Mouse (Mus musculus): ENCODE results near the gene Ttc28. TPM values are rescaled to one million over a fixed set of nuclear protein-coding genes. Genes with fewer than 3 reads are reported as not detected.

Gene Ttc28
- polyA plus RNA-seq, 1 experiment: 7.4 TPM

GRCm38 (mm10) chr5:111318946-111319345 is 439.3 kb downstream of the Ttc28 start:
- TF ChIP-seq CTCF (IDR thresholded peaks at IDR 0.05; ENCODE audit: control insufficient read depth, insufficient read depth, low read length) (no peak), POLR2A (IDR thresholded peaks at IDR 0.05; ENCODE audit: borderline replicate concordance, control insufficient read depth, low read depth, low read length) (no peak)
- 83% methylated on average over 1 of the region's 1 CpGs for WGBS
- Histone ChIP-seq H3K4me3 (replicated peaks; ENCODE audit: control insufficient read depth, low read depth, low read length) (no peak overlapping the region), H3K4me1 (ENCODE audit: control insufficient read depth, insufficient read depth, low read length) (no peaks in the 10 kb centered on the region), H3K27ac (ENCODE audit: control insufficient read depth, insufficient read depth, low read depth, low read length, poor library complexity) (no peak overlapping the region)

- 29% methylated on average over 1 of the region's 1 CpGs for WGBS
- no peak for TF ChIP-seq CTCF (IDR thresholded peaks at IDR 0.05; ENCODE audit: control insufficient read depth, insufficient read depth, low read length)
- TF ChIP-seq POLR2A (IDR thresholded peaks at IDR 0.05; ENCODE audit: borderline replicate concordance, control insufficient read depth, low read depth, low read length): no peak
- H3K4me1 ChIP-seq (ENCODE audit: control insufficient read depth, insufficient read depth, low read length): no peaks in the 10 kb centered on the region
- H3K4me3 ChIP-seq (replicated peaks; ENCODE audit: control insufficient read depth, low read depth, low read length): no peak overlapping the region
- H3K27ac ChIP-seq (ENCODE audit: control insufficient read depth, insufficient read depth, low read depth, low read length, poor library complexity): no peak overlapping the region
These were observed 446.2 kb downstream of the Ttc28 start for GRCm38 (mm10) chr5:111325813-111326212.

- peaks cover 2% of the 10 kb centered on the region for H3K4me1 ChIP-seq (ENCODE audit: control insufficient read depth, insufficient read depth, low read length)
- 34% methylated on average over 7 of the region's 7 CpGs for WGBS
- H3K27ac ChIP-seq (ENCODE audit: control insufficient read depth, insufficient read depth, low read depth, low read length, poor library complexity): no peak overlapping the region
- no peak overlapping the region for H3K4me3 ChIP-seq (replicated peaks; ENCODE audit: control insufficient read depth, low read depth, low read length)
- TF ChIP-seq POLR2A (IDR thresholded peaks at IDR 0.05; ENCODE audit: borderline replicate concordance, control insufficient read depth, low read depth, low read length): no peak
- no peak for TF ChIP-seq CTCF (IDR thresholded peaks at IDR 0.05; ENCODE audit: control insufficient read depth, insufficient read depth, low read length)
These were observed 447.8 kb downstream of the Ttc28 start for GRCm38 (mm10) chr5:111327420-111327819.

- TF ChIP-seq POLR2A (IDR thresholded peaks at IDR 0.05; ENCODE audit: borderline replicate concordance, control insufficient read depth, low read depth, low read length) (no peak), CTCF (IDR thresholded peaks at IDR 0.05; ENCODE audit: control insufficient read depth, insufficient read depth, low read length) (no peak)
- WGBS: 8% methylated on average over 10 of the region's 10 CpGs
- H3K4me3 ChIP-seq (replicated peaks; ENCODE audit: control insufficient read depth, low read depth, low read length): peak overlapping the region; percentile 91
- peaks cover 2% of the 10 kb centered on the region for H3K4me1 ChIP-seq (ENCODE audit: control insufficient read depth, insufficient read depth, low read length)
- H3K27ac ChIP-seq (ENCODE audit: control insufficient read depth, insufficient read depth, low read depth, low read length, poor library complexity): peak overlapping the region; percentile 5; the same call in 1 of the 2 replicates
These were observed 450.3 kb downstream of the Ttc28 start for GRCm38 (mm10) chr5:111329782-111330416.

GRCm38 (mm10) chr5:111330417-111331098 is 451.0 kb downstream of the Ttc28 start, which contains the start of gene Pitpnb:
Gene Pitpnb (plus strand): TSS chr5:111330763.
- WGBS: under 1% methylated on average over 78 of the region's 78 CpGs
- TF ChIP-seq CTCF (IDR thresholded peaks at IDR 0.05; ENCODE audit: control insufficient read depth, insufficient read depth, low read length) (no peak), POLR2A (IDR thresholded peaks at IDR 0.05; ENCODE audit: borderline replicate concordance, control insufficient read depth, low read depth, low read length) (peak; percentile 93)
- Histone ChIP-seq H3K27ac (ENCODE audit: control insufficient read depth, insufficient read depth, low read depth, low read length, poor library complexity) (peak within 1 kb of the TSS; percentile 68), H3K4me1 (ENCODE audit: control insufficient read depth, insufficient read depth, low read length) (peaks cover 2% of the 10 kb centered on the region), H3K4me3 (replicated peaks; ENCODE audit: control insufficient read depth, low read depth, low read length) (peak within 1 kb of the TSS; percentile 91)

GRCm38 (mm10) chr5:111331099-111331435 is 451.5 kb downstream of the Ttc28 start:
- TF ChIP-seq CTCF (IDR thresholded peaks at IDR 0.05; ENCODE audit: control insufficient read depth, insufficient read depth, low read length) (no peak), POLR2A (IDR thresholded peaks at IDR 0.05; ENCODE audit: borderline replicate concordance, control insufficient read depth, low read depth, low read length) (no peak)
- H3K4me1 ChIP-seq (ENCODE audit: control insufficient read depth, insufficient read depth, low read length): peaks cover 2% of the 10 kb centered on the region
- H3K27ac ChIP-seq (ENCODE audit: control insufficient read depth, insufficient read depth, low read depth, low read length, poor library complexity): peak overlapping the region; percentile 68
- H3K4me3 ChIP-seq (replicated peaks; ENCODE audit: control insufficient read depth, low read depth, low read length): peak overlapping the region; percentile 86
- WGBS: under 1% methylated on average over 14 of the region's 14 CpGs

GRCm38 (mm10) chr5:111335939-111336691 is 456.5 kb downstream of the Ttc28 start:
- Histone ChIP-seq H3K4me3 (replicated peaks; ENCODE audit: control insufficient read depth, low read depth, low read length) (no peak overlapping the region), H3K27ac (ENCODE audit: control insufficient read depth, insufficient read depth, low read depth, low read length, poor library complexity) (no peak overlapping the region), H3K4me1 (ENCODE audit: control insufficient read depth, insufficient read depth, low read length) (peaks cover 2% of the 10 kb centered on the region)
- TF ChIP-seq POLR2A (IDR thresholded peaks at IDR 0.05; ENCODE audit: borderline replicate concordance, control insufficient read depth, low read depth, low read length) (no peak), CTCF (IDR thresholded peaks at IDR 0.05; ENCODE audit: control insufficient read depth, insufficient read depth, low read length) (no peak)
- WGBS: 87% methylated on average over 8 of the region's 8 CpGs

Other genes with a start within 250 kb of the Ttc28 start
- gene Noc4l, start 226.4 kb upstream of the Ttc28 start, polyA plus RNA-seq (2011; ENCODE audit: insufficient read depth, insufficient read length, low replicate concordance, missing spikeins): 28.9 and 42.6 TPM in 2 replicates
- gene Ddx51, start 226.4 kb upstream of the Ttc28 start, polyA plus RNA-seq (2011; ENCODE audit: insufficient read depth, insufficient read length, low replicate concordance, missing spikeins): 16.6 and 24.2 TPM in 2 replicates
- gene Ep400, start 109.1 kb upstream of the Ttc28 start, polyA plus RNA-seq (2011; ENCODE audit: insufficient read depth, insufficient read length, low replicate concordance, missing spikeins): 26.9 and 45.0 TPM in 2 replicates
- gene Pus1, start 99.1 kb upstream of the Ttc28 start, polyA plus RNA-seq (2011; ENCODE audit: insufficient read depth, insufficient read length, low replicate concordance, missing spikeins): 19.4 and 22.0 TPM in 2 replicates
- gene Ulk1, start 69.7 kb upstream of the Ttc28 start, polyA plus RNA-seq (2011; ENCODE audit: insufficient read depth, insufficient read length, low replicate concordance, missing spikeins): 25.6 and 64.6 TPM in 2 replicates
- 24.7 and 45.3 TPM in 2 replicates for gene Hscb, start 40.0 kb upstream of the Ttc28 start, polyA plus RNA-seq (2011; ENCODE audit: insufficient read depth, insufficient read length, low replicate concordance, missing spikeins)
- 22.2 and 23.2 TPM in 2 replicates for gene Chek2, start 39.8 kb upstream of the Ttc28 start, polyA plus RNA-seq (2011; ENCODE audit: insufficient read depth, insufficient read length, low replicate concordance, missing spikeins)